Comparison of ENCODE assay signal across 16 mouse cellular contexts in the genomic region with DNA sequence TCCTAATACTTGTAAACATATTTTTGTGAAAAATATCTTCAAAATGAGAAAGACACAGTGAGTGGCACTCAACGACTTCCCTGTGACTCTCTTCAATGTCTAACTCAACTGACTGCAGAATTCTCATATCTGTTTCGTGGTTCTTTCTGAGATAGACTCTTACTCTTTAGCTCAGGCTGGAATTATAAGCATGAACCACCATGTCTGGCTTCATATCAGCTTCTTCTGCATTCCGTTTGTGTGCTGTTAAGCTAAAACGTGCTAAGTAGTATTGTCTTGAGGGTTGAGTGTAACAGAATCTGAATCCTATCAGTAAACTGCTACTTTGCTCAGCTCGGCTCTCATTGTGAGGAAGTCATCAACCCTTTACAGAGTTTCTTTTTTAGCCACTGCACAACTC.
"Had no signal": no experiment of that assay in that cellular context is flagged by ENCODE, and none has a peak within 500 bp of the region (broad histone marks: within the 10 kb centered on the region; RNA-seq: fewer than 3 reads in every experiment).

No protein-coding gene starts in this region.

- DNase-seq: retina, postnatal 1 day; right cerebral cortex, adult 18-20 months; right cerebral cortex, postnatal 14 days; right cerebral cortex, postnatal 25 days; right cerebral cortex, postnatal 4 days; spleen, adult 18-20 months; thymus, adult 18-20 months; thymus, adult 2 months; thymus, postnatal 14 days; thymus, postnatal 25 days; thymus, postnatal 36 days; thymus, postnatal 4 days had no signal

- H3K9ac ChIP-seq: neural tube, embryonic 13.5 days; neural tube, embryonic 15.5 days; stomach, embryonic 15.5 days had no signal

- H3K4me1 ChIP-seq: neural tube, embryonic 13.5 days; neural tube, embryonic 15.5 days; stomach, embryonic 15.5 days had no signal

- H3K9me3 ChIP-seq: neural tube, embryonic 13.5 days; neural tube, embryonic 15.5 days; stomach, embryonic 15.5 days had no signal

- H3K27ac ChIP-seq: neural tube, embryonic 13.5 days; neural tube, embryonic 15.5 days; stomach, embryonic 15.5 days; stomach, postnatal 0 days had no signal

- H3K27me3 ChIP-seq: neural tube, embryonic 13.5 days; neural tube, embryonic 15.5 days; stomach, embryonic 15.5 days had no signal

- H3K4me3 ChIP-seq: neural tube, embryonic 13.5 days; neural tube, embryonic 15.5 days; stomach, embryonic 15.5 days had no signal
